Mouse (Mus musculus): ENCODE results near the gene Nfib.
A peak's percentile ranks its signal among the peaks of the same experiment; 100 is the strongest.

DNA sequence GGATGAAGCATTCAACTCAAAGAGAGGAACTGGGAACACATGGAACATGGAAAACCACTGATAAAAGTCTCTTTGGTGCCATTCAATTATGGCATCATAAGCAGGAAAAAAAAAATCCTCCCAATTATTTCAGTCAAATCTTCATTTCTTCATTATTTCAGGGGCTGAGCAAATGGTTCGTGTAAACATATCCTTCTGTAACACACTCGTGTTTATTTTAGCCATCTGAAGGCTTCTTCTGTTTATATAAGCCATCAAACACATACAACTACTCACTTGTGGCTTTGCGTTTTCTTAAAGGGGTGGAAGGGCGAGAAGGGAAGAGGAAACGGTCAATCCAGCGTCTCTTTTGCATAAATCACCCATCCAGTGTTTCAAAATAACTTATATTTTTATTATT, 399.5 kb downstream of the Nfib start:
- no peak for TF ChIP-seq CTCF (IDR thresholded peaks at IDR 0.05)
- peak; percentile 71 for TF ChIP-seq EP300 (IDR thresholded peaks at IDR 0.05)

Data from lung, postnatal 0 days (tissue).